Mouse (Mus musculus): ENCODE results near the gene Tpt1. TPM values are rescaled to one million over a fixed set of nuclear protein-coding genes. Genes with fewer than 3 reads are reported as not detected.
"Not testable (repeated sequence)": the region's sequence is repeated elsewhere in the genome, so short reads cannot be mapped to it uniquely, and the experiment has no call there.

Tpt1 gene
- polyA plus RNA-seq, 1 experiment from 2014 or later, result 857 TPM

GRCm38 (mm10) chr14:75836579-75836978 lies 8.3 kb upstream of the Tpt1 start:
- no peaks in the 10 kb centered on the region for H3K27me3 ChIP-seq (replicated peaks; ENCODE audit: control insufficient read depth, insufficient read depth, low read length)
- ATAC-seq, result no peak
- no peak overlapping the region for H3K9ac ChIP-seq (ENCODE audit: low read depth, low read length)
- no peak overlapping the region for H3K4me3 ChIP-seq (ENCODE audit: low read length)
- peaks cover 29% of the 10 kb centered on the region for H3K4me1 ChIP-seq (ENCODE audit: control insufficient read depth, insufficient read depth, low read length)
- H3K4me2 ChIP-seq (ENCODE audit: low read depth, low read length), result no peak overlapping the region
- H3K9me3 ChIP-seq (ENCODE audit: control insufficient read depth, low read length), result no peaks in the 10 kb centered on the region
- H3K27ac ChIP-seq (ENCODE audit: low read length), result peak overlapping the region; percentile 59; the same call in 1 of the 2 replicates
- H3K36me3 ChIP-seq (ENCODE audit: control insufficient read depth, insufficient read depth, low read length), result no peaks in the 10 kb centered on the region
- WGBS, result 94% methylated on average over 3 of the region's 3 CpGs

GRCm38 (mm10) chr14:75837048-75837916 lies 7.6 kb upstream of the Tpt1 start:
- peak; percentile 17 for ATAC-seq
- no peaks in the 10 kb centered on the region for H3K27me3 ChIP-seq (replicated peaks; ENCODE audit: control insufficient read depth, insufficient read depth, low read length)
- no peaks in the 10 kb centered on the region for H3K9me3 ChIP-seq (ENCODE audit: control insufficient read depth, low read length)
- peak overlapping the region; percentile 59 for H3K27ac ChIP-seq (ENCODE audit: low read length)
- no peak overlapping the region for H3K4me3 ChIP-seq (ENCODE audit: low read length)
- peak overlapping the region; percentile 30 for H3K4me2 ChIP-seq (ENCODE audit: low read depth, low read length)
- 46% methylated on average over 10 of the region's 10 CpGs for WGBS
- no peaks in the 10 kb centered on the region for H3K36me3 ChIP-seq (ENCODE audit: control insufficient read depth, insufficient read depth, low read length)
- no peak overlapping the region for H3K9ac ChIP-seq (ENCODE audit: low read depth, low read length)
- H3K4me1 ChIP-seq (ENCODE audit: control insufficient read depth, insufficient read depth, low read length), result peaks cover 29% of the 10 kb centered on the region

GRCm38 (mm10) chr14:75841758-75842157 lies 3.1 kb upstream of the Tpt1 start:
- not testable (repeated sequence) for H3K4me2 ChIP-seq (ENCODE audit: low read depth, low read length); H3K9me3 ChIP-seq (ENCODE audit: control insufficient read depth, low read length); H3K36me3 ChIP-seq (ENCODE audit: control insufficient read depth, insufficient read depth, low read length); H3K4me3 ChIP-seq (ENCODE audit: low read length); H3K27ac ChIP-seq (ENCODE audit: low read length); H3K9ac ChIP-seq (ENCODE audit: low read depth, low read length); ATAC-seq; H3K27me3 ChIP-seq (replicated peaks; ENCODE audit: control insufficient read depth, insufficient read depth, low read length)
- peaks cover 14% of the 10 kb centered on the region for H3K4me1 ChIP-seq (ENCODE audit: control insufficient read depth, insufficient read depth, low read length)
- 65% methylated on average over 2 of the region's 2 CpGs for WGBS

- peak overlapping the region; percentile 97 for H3K27ac ChIP-seq (ENCODE audit: low read length)
- H3K27me3 ChIP-seq (replicated peaks; ENCODE audit: control insufficient read depth, insufficient read depth, low read length), result no peaks in the 10 kb centered on the region
- no peak for ATAC-seq
- peak overlapping the region; percentile 85 for H3K4me3 ChIP-seq (ENCODE audit: low read length)
- peak overlapping the region; percentile 59 for H3K4me2 ChIP-seq (ENCODE audit: low read depth, low read length)
- H3K4me1 ChIP-seq (ENCODE audit: control insufficient read depth, insufficient read depth, low read length), result peaks cover 13% of the 10 kb centered on the region
- 5% methylated on average over 14 of the region's 14 CpGs for WGBS
- peak overlapping the region; percentile 97 for H3K9ac ChIP-seq (ENCODE audit: low read depth, low read length)
- H3K9me3 ChIP-seq (ENCODE audit: control insufficient read depth, low read length), result no peaks in the 10 kb centered on the region
- H3K36me3 ChIP-seq (ENCODE audit: control insufficient read depth, insufficient read depth, low read length), result peaks cover 20% of the 10 kb centered on the region
Measured at GRCm38 (mm10) chr14:75844111-75844695, 690 bp upstream of the Tpt1 start.

GRCm38 (mm10) chr14:75845698-75846115 lies 814 bp downstream of the Tpt1 start:
- peaks cover 20% of the 10 kb centered on the region for H3K36me3 ChIP-seq (ENCODE audit: control insufficient read depth, insufficient read depth, low read length)
- H3K4me2 ChIP-seq (ENCODE audit: low read depth, low read length), result peak overlapping the region; percentile 55
- peak overlapping the region; percentile 97 for H3K9ac ChIP-seq (ENCODE audit: low read depth, low read length)
- H3K27ac ChIP-seq (ENCODE audit: low read length), result peak overlapping the region; percentile 97
- peaks cover under 1% of the 10 kb centered on the region; the same call in 1 of the 2 replicates for H3K9me3 ChIP-seq (ENCODE audit: control insufficient read depth, low read length)
- peak; percentile 65 for ATAC-seq
- H3K4me1 ChIP-seq (ENCODE audit: control insufficient read depth, insufficient read depth, low read length), result peaks cover 13% of the 10 kb centered on the region
- under 1% methylated on average over 37 of the region's 40 CpGs for WGBS
- peak overlapping the region; percentile 85 for H3K4me3 ChIP-seq (ENCODE audit: low read length)
- no peaks in the 10 kb centered on the region for H3K27me3 ChIP-seq (replicated peaks; ENCODE audit: control insufficient read depth, insufficient read depth, low read length)

GRCm38 (mm10) chr14:75847669-75848068 lies 2.8 kb downstream of the Tpt1 start:
- H3K9ac ChIP-seq (ENCODE audit: low read depth, low read length), result no peak overlapping the region

GRCm38 (mm10) chr14:75848482-75848881 lies 3.6 kb downstream of the Tpt1 start:
- H3K9me3 ChIP-seq (ENCODE audit: control insufficient read depth, low read length), result peaks cover 3% of the 10 kb centered on the region; the same call in 1 of the 2 replicates
- H3K27me3 ChIP-seq (replicated peaks; ENCODE audit: control insufficient read depth, insufficient read depth, low read length), result no peaks in the 10 kb centered on the region
- peaks cover 20% of the 10 kb centered on the region for H3K36me3 ChIP-seq (ENCODE audit: control insufficient read depth, insufficient read depth, low read length)
- 94% methylated on average over 5 of the region's 5 CpGs for WGBS
- no peak overlapping the region for H3K27ac ChIP-seq (ENCODE audit: low read length)
- no peak overlapping the region for H3K9ac ChIP-seq (ENCODE audit: low read depth, low read length)
- H3K4me3 ChIP-seq (ENCODE audit: low read length), result no peak overlapping the region
- H3K4me2 ChIP-seq (ENCODE audit: low read depth, low read length), result no peak overlapping the region
- H3K4me1 ChIP-seq (ENCODE audit: control insufficient read depth, insufficient read depth, low read length), result peaks cover 13% of the 10 kb centered on the region
- no peak for ATAC-seq

More at GRCm38 (mm10) chr14:75847669-75848068, 2.8 kb downstream of the Tpt1 start:
- peaks cover 3% of the 10 kb centered on the region; the same call in 1 of the 2 replicates for H3K9me3 ChIP-seq (ENCODE audit: control insufficient read depth, low read length)
- H3K36me3 ChIP-seq (ENCODE audit: control insufficient read depth, insufficient read depth, low read length), result peaks cover 20% of the 10 kb centered on the region
- no peak overlapping the region for H3K4me2 ChIP-seq (ENCODE audit: low read depth, low read length)
- peaks cover 13% of the 10 kb centered on the region for H3K4me1 ChIP-seq (ENCODE audit: control insufficient read depth, insufficient read depth, low read length)
- no peak overlapping the region for H3K4me3 ChIP-seq (ENCODE audit: low read length)
- H3K27ac ChIP-seq (ENCODE audit: low read length), result no peak overlapping the region
- no peak for ATAC-seq
- WGBS, result 80% methylated on average over 4 of the region's 4 CpGs
- H3K27me3 ChIP-seq (replicated peaks; ENCODE audit: control insufficient read depth, insufficient read depth, low read length), result no peaks in the 10 kb centered on the region

- Histone ChIP-seq H3K4me2 (ENCODE audit: low read depth, low read length) (no peak overlapping the region), H3K4me3 (ENCODE audit: low read length) (no peak overlapping the region), H3K4me1 (ENCODE audit: control insufficient read depth, insufficient read depth, low read length) (peaks cover 13% of the 10 kb centered on the region), H3K9ac (ENCODE audit: low read depth, low read length) (no peak overlapping the region), H3K27ac (ENCODE audit: low read length) (no peak overlapping the region), H3K9me3 (ENCODE audit: control insufficient read depth, low read length) (peaks cover 3% of the 10 kb centered on the region; the same call in 1 of the 2 replicates), H3K36me3 (ENCODE audit: control insufficient read depth, insufficient read depth, low read length) (peaks cover 20% of the 10 kb centered on the region), H3K27me3 (replicated peaks; ENCODE audit: control insufficient read depth, insufficient read depth, low read length) (no peaks in the 10 kb centered on the region)
- 83% methylated on average over 5 of the region's 5 CpGs for WGBS
- ATAC-seq, result no peak
Measured at GRCm38 (mm10) chr14:75849236-75849635, 4.3 kb downstream of the Tpt1 start.

GRCm38 (mm10) chr14:75849842-75850568 lies 5.1 kb downstream of the Tpt1 start:
- Histone ChIP-seq H3K9me3 (ENCODE audit: control insufficient read depth, low read length) (peaks cover 3% of the 10 kb centered on the region; the same call in 1 of the 2 replicates), H3K27me3 (replicated peaks; ENCODE audit: control insufficient read depth, insufficient read depth, low read length) (no peaks in the 10 kb centered on the region), H3K4me1 (ENCODE audit: control insufficient read depth, insufficient read depth, low read length) (peaks cover 13% of the 10 kb centered on the region), H3K27ac (ENCODE audit: low read length) (no peak overlapping the region), H3K36me3 (ENCODE audit: control insufficient read depth, insufficient read depth, low read length) (peaks cover 20% of the 10 kb centered on the region), H3K4me3 (ENCODE audit: low read length) (no peak overlapping the region), H3K4me2 (ENCODE audit: low read depth, low read length) (no peak overlapping the region), H3K9ac (ENCODE audit: low read depth, low read length) (no peak overlapping the region)
- ATAC-seq, result no peak
- 87% methylated on average over 6 of the region's 6 CpGs for WGBS

All from intestine, embryonic 16.5 days (tissue).